Mouse (Mus musculus) embryo, embryonic 9.5 days (tissue): ENCODE results near the gene Sept9.

Experiments used
- DNase-seq: peaks from one replicate; pipeline ENCODE4 v3.0.0-alpha.2; 2017; ENCODE audit errors: extremely low spot score

The Sept9 gene

DNA sequence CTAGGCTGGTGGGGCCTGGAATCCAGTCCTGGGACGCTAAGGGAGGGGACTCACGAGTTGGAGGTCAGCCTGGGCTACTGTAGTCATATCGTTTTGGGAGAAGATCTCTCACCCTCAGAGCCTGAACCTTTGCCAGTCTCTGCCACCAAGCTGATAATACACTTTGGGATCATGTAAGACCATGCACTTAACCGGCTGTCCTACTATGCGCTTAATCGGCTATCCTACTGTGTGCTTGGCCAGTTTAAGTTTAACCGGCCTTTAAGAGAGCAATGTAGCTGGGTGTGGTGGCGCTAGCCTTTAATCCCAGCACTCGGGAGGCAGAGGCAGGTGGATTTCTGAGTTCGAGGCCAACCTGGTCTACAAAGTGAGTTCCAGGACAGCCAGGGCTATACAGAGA is 173.1 kb downstream of the Sept9 start:
- DNase-seq, result no peak

DNA sequence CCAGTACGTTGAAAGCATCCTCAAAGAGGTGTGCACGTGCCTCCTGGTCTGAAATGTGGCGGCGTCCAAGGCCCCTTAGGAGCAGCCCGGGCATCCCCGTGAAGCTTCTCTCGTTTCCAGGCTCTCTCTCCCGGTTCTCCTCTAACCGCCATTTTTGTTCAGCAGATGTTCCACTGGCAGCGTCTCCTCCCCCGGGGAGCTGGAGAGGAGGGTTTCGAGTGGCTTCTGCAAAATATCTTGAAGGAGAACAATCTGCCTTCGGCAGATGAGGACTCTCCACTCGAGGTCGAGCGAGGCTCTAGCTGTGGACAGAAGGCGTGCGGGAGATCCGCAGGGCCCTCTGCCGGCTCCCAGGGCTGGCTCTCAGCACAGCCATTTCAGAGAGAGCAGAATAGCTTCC is 173.7 kb downstream of the Sept9 start:
- DNase-seq, result no peak

DNA sequence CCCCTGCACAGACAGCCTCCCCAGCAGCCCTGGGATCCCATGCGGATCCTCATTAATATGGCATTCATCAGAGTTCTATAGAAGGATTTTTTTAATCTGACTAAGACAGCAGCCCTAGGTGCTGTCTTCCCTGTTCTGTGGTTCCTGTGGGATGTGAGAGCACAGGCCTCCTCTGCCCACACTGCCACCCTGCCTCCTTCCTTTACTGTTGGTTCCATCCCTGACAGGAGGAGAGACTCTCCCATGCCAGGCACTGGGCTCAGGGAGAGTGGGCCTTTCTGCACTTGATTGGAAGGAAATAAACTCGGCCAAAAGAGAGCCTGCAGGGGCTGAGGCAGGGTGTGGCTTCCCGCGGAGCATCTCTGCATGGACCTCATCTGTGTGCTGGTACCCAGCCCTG is 174.4 kb downstream of the Sept9 start:
- no peak for DNase-seq

DNA sequence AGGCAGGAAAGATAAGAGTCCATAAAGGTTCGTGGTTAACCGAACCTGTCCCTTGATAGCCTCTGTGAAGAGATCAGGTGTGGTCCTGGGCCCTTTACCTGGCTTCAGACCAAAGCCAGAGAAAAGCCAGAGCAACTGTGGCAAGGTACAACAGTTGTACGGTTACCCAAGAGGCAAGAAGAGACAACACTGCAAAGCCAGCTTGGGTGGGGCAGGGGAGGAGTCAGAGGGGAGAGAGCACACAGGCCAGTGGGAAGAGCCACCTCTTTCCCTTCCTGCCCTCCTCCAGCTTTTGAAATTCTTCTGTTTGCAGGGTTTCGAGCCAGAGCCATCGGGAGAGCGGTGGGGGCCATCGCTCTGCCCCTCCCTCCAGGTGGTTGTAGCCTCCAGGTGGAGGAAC is 174.8 kb downstream of the Sept9 start:
- DNase-seq, result no peak

DNA sequence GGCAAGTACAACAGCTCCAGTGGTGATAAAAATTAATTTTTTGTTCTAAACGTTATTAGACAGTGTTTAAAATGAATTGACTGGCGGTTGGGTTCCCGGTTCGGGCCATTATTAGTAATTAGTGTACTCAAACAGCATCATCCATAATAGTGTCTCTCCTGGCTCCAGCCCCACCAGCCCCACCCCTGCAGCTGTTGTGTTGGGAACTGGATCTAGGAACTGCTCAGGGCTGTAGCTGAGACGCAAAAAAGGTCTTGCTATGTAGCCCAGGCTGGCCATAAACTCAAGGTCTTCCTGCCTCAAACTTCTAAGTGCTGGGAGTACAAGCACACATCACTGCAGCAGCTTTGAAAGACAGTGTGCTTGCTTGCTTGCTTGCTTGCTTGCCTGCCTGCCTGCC is 180.3 kb downstream of the Sept9 start:
- DNase-seq, result no peak

DNA sequence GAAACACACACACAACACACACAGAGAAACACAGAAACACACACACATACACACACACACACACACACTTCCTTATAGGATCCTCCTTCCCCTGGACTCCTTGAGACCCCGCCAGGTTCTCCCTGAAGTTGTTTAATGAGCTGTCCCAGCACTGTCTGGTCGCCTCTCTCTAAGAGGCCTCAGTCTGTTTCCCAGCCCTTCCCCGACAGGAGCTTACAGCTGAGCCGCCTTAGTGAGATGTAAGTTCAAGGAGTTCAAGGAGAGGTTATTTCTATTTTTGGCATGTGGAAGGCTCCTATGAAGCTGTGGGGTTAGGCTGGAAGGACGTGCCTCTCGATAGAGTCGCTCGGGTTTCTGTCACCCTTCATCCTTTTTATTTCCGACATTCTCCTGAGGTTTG is 184.8 kb downstream of the Sept9 start:
- DNase-seq, result no peak

DNA sequence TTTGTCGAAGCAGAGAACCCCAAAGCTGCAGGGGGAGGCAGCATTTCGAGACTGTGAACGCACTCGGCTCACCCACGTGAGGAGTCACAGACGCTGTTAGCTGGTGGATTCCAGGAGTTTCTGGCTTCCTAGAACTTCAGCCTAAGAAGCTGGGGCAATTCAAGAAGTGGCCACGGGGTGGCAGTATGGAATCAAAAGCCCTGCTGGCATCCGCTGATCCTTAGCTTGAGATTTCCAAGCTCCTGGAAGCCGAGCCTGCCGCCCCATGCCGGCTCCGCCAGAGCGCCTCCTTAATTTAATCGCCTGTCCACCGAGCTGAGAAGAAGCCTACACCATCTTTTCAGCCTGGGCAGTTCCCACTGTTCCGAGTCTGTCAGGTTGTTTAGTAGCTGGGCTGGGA is 185.4 kb downstream of the Sept9 start:
- DNase-seq, result peak; percentile 89

DNA sequence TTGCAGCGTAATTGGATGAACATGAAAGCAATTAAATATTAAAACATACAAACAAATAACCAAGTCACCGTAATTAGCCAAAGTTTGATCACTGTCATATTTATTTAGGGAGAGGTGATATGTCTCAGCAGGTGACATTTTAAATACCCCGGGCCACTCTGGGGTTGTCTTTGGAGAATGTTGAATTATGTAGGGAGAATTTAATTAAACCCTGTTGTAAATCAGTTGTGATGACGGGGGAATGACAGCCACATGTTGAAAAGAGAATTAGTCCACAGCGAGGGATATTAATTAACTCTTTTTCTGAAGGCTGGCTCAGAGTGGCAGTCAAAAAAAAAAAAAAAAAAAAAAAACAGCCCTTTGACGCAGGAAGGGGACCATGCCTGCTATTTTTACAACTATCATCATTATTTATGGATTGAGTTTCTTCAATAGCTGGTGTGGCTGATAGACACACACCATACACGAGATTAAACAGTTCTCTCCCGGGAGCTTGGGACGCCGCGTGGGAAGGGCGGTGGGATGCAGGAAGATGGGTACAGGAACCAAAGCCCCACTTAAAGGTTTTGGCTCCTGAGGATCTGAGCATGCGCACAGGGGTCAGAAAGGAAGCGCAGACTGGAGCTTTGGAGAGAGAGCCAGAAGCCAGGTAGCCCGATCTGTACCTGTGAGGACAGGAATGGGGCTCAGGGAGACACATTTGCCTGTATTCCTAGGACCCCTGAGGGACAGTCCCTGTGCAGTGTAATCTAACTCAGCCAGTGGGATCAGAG is 186.1 kb downstream of the Sept9 start:
- no peak for DNase-seq

DNA sequence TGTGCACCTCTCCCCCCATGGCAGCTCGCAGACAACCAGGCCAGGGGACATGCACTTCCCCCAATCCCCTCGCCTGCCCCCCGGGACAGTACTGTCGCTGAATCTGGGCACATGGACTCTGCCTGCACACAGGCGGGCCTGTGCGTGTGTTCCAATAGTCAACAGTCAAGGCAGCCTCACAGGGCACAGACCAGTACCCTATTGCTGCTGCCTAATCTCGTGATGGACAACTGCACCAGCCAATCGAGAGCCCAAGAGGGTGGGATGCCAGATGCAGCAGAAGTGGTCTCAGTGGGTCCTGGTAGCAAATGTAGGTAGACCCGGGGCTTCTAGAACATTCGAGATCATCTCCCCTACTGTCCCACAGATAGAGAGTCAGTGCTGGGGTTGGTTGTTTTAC is 187.8 kb downstream of the Sept9 start:
- no peak for DNase-seq

DNA sequence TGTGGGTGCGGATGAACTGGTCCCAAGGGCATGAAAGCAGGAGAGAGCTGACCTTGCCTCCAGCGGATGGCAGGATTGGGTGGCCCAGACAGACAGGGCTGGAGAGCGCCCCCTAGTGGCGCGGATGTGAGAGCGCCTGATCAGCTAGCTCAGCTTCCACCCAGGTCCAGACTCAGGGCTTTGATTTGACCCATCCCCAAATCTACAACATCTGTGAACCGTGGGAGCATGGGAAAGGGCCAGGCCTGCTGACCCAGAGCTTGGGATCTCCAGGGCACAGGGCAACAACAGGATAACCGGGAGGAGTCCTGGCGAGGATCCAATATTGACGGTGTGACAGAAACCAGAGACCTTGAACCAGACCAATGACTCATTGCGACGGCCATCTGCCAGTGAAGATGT is 190.5 kb downstream of the Sept9 start:
- no peak for DNase-seq

DNA sequence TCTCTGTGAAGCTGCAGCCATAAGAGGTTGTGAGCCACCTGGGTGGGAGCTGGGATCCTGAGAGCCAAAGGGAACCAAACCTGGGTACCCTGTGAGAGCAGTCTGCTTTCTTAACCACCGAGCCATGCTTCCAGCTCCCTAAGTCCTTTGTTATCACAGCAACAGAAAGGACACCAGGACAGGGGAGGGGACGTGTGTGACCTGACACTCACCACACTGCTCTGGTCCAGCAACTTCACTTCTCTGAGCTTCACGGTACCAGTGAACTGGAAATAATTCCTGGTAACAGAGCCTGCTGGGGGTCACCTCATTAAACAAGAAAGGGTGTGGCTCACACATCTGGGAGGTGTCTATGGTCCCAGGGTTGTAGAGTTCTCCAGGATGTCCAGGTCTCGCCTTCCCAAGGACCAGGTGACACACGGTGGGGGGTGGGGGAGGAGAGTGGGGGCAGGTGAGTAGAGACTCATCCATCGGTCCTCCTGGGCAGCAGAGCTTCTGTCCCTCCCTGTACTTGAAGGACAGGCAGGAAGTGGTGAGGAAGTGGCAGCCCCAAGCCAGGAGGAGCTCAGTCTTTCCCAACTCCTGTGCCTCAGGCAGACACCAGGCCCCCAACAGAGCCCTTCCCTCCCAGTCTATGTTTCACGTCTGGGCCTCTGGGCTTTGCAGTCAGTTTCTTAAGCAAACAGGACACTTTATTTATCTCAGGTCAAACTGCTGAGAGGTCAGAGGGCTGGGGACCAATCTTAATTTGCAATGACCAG is 191.5 kb downstream of the Sept9 start:
- DNase-seq, result no peak

DNA sequence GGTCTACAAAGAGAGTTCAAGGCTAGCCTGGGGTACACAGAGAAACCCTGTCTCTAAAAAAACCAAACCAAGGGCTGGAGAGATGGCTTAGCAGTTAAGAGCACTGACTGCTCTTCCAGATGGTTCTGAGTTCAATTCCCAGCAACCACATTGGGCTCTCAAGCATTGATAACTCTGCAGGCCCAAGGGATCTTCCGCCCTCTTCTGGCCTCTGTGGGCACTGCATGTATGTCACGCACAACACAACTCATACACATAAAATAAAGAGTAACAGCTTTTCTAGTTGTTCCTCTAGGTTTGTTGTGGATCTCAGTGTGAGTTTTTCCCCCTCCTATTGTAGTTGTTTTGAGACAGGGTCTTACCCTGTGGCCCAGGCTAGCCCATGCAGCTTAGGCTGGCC is 192.8 kb downstream of the Sept9 start:
- no peak for DNase-seq

DNA sequence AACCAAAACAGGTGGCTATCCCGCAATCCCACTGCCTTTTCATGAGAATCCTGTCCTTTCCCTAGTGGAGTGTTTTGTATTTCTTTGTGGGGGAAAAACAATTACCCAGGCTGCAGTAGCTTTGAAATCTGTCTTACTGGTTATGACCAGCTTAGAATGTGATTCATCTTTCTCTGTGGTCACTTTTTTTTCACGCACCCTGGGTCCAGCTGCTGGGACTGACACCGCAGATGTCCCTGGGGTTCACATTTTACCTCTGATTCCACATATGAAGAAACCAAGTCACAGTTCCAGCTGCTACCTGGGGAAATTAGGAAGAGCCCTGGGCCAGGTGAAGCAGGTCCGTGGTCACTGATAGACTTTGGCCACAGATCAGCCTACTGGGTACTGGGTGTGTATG is 194.3 kb downstream of the Sept9 start:
- no peak for DNase-seq

DNA sequence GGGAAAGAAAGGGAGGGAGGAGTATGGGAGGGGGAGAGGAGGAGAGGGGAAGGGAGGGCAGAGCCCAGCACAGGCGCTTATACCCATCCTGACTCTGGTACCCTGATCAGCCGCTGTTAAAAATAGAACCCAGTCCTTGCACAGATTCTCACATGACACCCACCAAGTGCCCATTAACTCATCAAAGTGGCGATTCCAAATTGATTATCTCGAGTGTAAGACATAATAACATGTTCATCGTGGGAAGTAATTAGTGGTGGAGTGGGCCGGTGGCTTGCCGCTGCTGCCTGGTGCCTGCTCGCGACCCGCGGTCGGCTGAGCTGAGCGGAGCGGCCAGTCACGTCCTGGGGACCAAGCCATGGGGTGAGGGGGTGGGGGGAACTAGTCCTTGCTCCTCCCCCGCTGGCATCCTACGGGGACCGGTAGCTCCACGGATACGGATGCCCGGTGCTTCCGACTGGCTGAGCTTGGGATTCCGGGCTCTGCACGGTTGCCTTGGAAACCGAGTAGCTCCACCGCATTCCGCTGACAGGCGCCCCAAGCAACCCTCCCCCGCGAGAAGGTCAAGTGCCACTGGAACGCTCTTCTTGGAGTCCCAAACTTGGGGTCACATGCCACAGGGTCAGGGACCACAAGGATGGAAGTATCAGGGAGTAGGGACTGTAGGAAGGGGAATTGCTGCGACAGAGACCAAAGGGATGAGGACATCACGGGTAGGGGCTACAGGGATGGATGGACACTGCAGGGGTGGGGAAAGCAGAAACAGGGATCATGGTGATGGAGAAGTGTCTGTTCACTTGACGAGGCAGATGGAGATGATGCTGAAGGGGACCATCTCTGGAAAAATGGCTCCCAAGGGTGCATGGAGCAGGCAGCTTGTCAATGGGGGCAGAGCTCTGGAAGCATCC is 195.0 kb downstream of the Sept9 start:
- DNase-seq, result no peak

DNA sequence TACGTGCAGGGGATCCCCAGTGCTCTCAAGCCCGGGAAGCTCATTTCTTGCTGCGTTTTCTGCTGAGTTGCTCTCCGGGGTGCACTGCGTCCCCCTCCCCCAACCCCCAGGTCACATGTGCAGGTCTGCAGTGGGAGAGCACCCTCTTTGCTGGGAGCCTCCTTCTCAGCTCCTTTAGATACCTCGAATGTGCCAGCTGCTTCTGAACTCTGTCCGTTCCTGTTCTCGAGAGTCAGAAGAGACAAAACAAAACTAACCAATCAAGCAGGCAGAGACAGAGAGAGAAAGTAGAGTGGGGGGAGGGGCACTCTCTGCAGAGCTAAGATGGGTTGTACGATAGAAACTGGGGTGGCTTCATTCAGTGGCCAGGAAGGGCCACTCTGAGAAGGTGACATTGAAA is 195.8 kb downstream of the Sept9 start:
- no peak for DNase-seq

DNA sequence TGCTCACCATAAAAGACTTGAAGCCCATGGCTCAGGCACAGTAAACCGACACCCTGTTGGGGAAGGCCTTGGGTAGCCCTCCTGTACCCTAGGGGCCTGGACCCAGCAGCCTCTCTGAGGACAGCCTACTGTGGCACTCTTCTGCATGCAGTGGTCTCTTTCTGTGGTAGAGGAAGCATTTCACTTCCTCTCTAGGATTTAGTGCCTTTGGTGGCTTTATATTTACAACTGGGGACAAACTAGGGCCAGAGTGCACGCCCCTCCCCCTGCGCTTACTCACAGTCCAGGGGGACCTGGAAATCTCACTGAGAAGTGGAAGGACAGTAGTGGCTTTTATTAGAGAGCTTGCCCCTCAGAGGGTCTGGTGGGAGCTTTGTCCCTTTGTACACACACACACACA is 197.5 kb downstream of the Sept9 start:
- no peak for DNase-seq

DNA sequence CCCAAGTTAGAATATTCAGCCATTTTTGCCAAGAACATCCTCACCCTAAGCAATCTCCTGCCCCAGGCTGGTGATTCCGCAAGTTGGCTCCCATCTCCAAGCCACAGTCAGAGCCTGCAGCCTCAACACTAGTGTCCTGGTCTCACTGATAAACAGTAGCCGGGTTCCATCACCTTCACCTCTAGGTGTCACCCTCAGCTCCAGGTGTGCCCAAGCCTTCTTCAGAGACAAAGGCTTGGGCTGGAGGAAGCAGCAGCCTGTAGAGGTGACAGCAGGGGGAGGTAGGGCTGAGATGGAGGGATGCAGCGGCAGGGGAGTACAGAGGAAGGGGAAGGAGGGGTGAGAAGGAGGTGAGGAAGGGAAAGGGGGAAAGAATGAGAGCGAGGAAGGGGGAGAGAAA is 198.3 kb downstream of the Sept9 start:
- DNase-seq, result no peak

DNA sequence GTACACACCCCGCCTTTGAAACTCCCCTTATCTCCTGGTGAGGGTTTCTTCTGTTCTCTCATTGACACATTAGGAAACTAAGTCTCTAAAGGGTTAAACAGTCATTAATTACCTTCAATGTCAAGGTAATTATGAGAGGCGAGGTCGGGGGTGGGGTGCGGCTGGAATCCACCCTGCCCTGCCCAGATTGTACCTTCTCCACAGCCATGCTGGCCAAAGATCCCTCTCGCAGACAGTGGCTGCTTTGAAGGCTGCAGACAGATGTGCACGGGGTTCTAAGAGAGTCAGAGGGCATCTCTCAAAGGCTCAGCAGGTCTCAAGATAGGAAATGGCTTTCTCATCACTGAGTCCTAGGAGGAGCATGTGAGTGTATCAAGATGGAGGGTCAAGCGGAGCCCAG is 198.7 kb downstream of the Sept9 start:
- no peak for DNase-seq

DNA sequence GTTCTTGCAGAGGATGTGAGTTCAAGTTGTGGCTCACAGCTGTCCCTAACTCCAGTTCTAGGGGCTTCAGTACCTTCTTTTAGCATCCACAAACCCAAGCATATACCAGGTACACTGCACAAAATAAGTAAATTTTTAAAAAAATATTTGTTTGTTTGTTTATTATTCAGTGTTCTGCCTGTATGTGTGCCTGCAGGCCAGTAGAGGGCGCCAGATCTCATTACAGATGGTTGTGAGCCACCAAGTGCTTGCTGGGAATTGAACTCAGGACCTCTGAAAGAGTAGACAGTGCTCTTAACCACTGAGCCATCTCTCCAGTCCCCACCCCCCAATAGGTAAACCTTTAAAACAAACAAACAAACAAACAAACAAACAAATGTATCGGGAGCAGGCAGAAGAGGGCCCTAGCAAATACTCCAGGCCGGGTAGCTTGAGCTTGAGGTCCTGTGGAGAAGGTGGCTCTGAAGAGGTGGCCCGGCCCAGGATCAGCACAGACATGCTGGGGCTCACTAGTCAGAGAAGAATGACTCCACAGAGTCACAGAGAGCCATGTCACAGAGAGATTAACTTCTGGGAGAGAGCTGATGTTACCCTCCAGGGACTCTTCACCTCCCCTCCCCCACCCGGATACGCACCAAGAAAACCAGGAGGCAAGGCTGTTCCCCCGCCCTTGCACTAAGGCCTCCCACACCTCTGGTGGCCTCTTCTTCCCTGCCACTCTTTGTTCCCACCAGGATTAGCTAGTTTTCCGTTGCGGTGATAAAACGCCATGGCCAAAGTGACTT is 202.3 kb downstream of the Sept9 start:
- no peak for DNase-seq

DNA sequence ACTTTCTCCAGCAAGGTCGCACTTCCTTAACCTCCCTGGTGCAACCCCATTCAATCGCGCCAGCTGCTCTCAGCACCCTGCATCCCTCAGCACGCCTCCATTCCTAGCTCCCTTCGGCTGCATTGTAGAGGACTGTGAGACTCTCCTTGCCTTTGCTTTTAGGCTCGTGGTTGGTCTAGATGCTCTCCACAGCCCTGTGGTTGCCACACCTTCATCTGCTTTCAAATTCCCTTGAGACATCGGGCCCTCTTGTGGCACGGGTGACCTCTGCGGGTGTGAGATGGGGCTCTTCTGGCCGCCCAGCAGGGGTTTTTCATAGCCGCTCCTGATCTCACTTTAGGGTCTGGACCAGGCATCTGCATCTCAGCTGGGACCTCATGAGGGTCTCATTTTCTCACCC is 203.1 kb downstream of the Sept9 start:
- no peak for DNase-seq

DNA sequence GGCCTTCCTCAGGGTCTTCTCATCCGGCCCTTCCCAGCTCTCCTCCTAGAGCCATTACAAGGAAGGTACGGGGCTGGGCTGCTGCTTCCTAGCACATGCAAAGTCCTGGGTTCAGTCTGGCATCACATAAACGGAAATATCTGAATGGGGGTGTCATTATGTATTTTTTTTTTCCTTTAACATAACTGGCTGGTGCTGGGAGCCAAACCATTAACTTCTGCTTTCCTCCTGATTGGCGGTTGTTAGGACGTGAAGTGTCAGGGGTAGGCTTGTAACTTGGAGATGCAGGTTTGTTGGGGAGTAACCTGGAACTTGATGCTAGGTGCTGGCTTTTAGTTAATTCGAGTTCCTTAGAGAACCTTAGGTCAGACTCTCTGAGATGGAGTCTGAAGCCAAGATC is 203.6 kb downstream of the Sept9 start:
- no peak for DNase-seq

DNA sequence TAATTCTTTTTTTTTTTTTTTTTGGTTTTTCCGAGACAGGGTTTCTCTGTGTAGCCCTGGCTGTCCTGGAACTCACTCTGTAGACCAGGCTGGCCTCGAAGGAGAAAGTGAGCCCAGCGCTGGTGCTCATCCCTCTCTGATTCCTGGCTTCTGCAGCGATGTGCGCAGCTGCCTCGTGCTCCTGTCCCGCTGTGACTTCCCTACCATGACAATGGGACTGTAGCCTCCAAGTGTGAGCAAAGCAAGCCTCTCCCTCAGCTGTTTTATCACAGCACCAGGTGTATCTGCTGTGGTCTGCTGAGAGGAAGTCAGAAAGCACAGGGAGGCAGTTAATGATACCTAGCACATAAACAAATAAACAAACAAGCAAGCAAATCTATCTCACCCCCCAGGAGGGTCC is 204.3 kb downstream of the Sept9 start:
- no peak for DNase-seq
